Mouse (Mus musculus) layer of hippocampus, adult 11-12 months (tissue): ENCODE measurements around the gene Celsr2.

ENCODE experiments used
- DNase-seq: peaks from one replicate; pipeline ENCODE4 v3.0.0; 2022; ENCODE audit warnings: low spot score

Gene Celsr2

DNA sequence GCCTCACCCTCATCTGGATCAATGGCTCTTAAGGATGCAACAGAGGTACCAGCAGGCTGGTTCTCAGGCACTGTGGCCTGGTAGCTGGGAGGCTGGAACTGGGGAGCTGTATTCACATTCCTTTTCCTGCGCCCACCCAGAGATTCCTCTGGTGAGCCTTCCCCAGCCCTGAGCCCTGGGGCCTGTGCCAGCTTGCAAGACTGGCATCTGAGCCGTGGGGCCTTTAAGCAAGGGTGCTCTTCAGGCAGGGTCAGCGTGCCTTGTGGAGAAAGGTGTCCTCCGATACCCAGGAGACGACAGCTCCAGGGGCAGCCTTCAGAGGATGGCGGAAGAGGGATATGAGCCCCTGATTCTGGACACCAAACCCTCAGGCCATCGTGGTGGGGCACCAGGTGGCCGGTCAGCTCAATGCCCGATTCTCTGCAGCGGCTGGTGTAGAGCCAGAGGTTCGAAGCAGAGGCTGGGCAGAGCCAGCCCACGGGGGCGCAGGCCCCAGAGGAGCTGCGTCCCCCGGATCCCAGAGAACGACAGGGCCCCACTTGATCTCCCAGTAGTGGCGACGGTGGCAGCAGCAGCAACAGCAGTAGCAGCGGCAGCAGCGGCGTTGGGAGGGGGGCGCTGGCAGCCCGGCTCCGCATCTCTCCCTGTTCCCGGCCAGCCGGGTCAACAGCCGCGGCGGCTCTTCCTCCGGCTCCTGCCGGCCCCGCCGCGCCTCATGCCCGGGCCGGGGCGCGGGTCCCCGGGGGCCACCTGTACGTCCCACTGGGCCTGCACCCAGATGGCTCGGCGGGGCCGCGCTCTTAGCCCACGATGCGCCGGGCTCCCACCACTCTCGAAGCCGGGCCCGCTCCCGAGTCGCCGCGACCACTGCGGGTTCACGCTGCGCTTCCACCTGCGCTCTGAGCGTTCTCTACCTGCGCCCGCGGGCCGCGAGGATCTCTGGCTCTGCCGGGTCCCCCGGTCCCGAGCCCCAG, at the start of gene Celsr2:
Gene Celsr2 (minus strand): TSS at position 696 of the 974 bp plus-strand sequence.
- DNase-seq, result no peak

DNA sequence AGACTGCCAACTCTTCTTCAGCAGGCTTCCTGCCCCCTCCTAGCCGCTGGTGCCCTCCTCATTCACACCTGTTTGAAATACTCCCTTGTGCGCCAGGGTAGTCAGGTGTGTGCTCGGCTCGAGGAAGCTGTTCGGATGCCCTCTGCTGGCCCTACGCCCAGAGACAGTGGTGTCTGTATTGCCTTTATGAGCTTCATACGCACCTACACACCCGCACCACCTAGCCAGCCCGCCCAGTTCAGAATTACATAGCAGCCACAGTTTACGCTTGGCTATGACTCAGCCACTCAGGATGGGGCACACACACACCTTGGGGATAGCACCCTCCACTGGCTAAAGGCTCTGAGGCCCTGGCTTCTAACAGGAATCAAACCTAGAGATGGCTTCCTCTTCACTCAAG, 43.5 kb upstream of the Celsr2 start:
- no peak for DNase-seq

DNA sequence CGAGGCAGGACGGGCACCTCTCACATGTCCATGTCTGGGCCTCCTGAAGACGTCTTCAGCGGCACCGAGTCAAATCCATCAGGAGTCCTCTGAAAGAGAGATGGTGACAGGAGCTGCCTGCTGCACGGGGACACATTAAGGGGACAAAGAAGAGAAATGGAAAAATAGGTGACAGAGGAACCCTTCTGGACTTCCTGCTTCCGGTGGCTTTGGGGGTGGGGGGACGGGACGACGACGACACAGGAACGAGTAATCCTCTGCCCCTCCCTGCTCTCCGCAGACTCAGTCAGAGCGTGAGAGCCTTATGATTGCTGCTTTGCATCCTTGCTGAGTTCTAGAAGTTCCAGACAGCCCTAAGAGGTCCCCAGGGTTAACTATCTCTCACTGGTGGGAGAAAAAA, 43.0 kb upstream of the Celsr2 start:
- no peak for DNase-seq

DNA sequence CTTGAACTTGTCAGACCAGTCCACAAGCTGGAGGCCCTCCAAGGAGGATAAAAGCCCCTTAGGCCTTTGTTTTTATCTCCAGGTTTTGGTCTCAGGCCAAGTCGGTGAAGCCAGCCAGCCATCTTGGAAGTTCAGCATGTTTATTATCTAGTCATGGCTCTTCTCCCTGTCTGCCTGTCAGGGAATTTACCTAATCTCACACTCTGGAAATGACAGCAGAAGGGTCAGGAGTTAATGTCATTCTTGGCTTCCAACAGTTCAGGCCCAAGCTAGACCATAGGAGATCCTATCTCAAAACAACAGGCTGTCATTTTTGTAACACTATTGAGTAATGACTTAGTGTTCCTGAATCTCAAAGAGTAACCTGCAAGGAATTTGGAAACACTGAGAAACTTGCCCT, 38.8 kb upstream of the Celsr2 start:
- DNase-seq, result no peak

DNA sequence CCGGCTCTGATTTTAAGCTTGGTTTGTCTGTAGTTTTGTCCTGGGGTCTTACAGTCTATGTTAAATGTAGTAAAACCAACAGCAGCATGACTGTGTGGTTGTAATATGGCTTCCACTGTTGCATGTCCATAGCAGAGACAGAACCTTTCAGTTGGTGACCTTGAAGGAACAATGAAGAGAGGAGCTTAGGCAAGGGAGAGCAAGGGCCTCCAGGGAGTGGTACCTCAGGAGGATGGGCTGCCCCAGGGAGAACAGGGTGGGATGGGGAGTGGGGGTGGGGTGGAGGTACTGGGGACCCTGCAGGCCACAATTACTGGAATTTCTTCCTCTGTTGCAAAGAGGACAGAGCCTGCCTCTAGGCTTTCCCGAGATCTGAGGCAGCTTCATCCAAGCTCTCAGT, 36.6 kb upstream of the Celsr2 start:
- DNase-seq, result no peak

DNA sequence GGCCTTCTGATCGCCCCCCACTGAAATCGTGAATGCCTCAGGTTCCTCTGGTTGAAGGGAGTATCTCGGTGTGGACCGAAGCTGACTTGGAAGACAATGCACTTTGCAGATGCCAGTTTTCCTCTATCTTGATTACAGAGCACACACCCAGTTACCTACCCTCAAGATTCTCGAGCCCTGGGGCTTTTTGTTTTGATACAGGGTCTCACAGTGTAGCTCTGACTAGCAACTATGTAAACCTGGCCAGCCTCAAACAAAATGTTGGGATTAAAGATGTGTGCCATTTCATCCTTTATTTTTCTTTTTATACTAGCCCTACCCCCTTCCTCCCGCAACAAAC, 30.0 kb upstream of the Celsr2 start:
- DNase-seq, result no peak

DNA sequence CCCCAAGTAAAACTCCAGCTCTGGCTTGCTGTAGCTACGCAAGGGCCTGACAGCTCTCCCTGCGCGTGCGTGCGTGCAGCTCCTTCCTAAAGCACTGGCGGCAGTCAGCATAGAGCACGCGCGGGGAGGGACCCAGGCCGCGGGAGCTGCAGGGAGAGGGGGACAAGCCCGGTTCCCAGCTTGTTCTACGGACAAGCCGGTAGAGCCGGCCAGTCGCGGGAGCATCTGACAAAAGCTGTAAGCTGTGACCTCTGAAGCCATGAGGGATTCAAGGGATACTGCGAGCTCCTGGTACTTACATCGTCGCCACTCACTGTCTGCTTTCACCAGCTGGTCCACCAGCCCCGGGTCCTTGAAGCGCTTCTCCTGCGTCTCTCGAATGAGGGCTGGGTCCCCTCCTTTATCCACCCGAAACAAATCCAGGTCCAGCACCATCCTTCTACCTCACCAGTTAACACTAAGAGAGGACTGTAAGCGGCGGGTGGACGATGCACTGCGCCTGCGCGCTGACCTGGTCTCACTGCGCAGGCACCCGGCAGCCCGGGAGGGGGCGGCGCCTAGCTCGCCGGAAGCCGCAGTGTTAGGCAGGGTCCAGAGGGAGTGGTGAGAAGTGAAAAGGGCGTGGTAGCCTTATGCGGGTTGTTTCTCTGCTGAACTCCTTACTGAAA, 29.5 kb upstream of the Celsr2 start, which contains the start of gene Sars:
Gene Sars (minus strand): TSS at position 512 of the 668 bp plus-strand sequence.
- peak; percentile 92 for DNase-seq

DNA sequence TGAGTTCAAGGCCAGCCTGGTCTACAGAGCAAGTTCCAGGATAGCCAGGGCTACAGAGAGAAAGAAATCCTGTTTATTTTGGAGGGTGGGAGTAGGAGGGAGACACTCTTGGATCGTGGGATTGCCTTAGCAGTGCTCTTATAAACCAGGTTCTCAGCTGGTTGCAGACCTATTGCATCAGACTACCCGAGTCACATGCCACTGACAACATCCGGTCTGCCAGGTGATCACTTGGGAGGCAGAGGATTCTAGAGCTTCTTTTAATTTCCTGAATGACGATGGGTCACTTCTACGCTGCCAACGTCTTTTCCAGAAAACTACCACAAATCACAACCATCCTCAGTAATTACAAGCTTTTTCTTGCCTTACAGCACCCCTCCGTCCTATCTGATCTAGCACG, 28.7 kb upstream of the Celsr2 start:
- DNase-seq, result no peak

DNA sequence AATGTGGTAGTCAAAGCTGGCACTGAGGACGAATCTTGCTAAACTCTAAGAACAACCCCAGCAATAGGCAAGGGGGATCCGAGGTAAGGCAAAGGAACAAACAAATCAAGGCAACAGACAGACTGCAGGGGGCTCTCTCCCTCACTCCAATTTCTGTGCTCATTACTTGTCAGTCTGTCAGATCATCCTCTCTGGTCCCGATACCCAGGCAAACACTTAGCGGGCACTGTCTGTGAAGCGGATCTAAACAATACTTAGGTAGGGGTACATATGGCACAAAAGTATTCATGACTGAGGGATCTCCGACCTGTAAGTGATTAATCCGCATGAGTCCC, 21.0 kb upstream of the Celsr2 start:
- DNase-seq, result no peak

DNA sequence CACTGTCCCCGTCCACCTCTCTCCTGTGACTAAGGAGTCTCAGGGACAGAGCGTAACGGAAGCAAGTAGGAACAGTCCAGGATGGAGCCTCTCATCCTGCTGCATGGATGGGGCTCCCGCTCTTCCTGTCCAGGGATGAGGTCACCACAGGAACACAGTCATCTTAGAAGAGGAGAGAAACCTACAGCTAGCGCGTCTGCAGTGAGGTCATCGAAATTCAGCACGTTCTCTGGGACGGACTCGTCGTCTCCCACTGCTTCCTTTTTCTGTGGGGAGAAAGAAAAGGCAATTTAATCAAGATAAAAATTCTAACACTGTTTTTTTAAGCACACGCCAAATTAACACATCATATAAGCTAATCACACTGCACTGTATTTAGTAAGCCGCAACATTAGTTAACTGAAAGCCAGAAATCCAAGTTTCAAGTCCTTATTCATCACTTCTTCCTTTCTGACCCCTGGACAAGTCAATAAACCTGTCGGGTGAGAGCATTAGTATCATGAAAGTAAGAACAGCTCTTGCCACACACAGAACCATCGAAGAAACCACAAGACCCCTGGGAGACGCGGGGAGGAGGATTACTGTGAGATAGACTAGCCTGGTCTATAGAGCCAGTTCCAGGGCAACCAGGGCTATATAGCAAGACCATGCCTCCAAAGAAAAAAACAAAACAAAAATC, 20.5 kb upstream of the Celsr2 start:
- no peak for DNase-seq

DNA sequence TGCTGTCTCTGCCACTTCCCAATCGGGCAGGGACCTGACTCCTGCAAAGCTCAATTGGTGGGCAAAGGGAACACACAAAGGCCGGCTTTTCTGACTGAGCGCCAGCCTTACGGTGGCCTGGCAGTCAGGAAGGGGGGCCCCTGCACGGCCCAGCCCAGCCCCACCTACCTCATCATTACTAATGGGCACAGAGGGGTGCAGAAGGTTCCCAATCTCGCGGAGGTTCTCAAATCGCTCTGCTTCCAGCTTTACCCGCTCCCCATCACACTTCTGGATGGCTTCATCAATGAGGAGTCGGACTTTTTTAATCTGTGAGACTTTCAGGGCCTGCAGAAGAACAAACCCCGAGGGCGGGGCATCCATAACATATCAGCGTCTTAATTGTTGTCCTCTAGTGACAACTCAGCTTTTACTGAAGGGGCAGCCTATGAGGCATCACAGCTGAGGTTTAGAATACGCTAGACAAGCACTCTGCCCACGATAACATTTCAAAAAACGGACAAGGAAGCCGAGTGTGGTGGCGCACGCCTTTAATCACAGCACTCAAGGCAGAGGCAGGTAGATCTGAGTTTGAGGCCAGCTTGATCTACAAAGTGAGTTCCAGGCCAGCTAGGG, 18.6 kb upstream of the Celsr2 start:
- no peak for DNase-seq

DNA sequence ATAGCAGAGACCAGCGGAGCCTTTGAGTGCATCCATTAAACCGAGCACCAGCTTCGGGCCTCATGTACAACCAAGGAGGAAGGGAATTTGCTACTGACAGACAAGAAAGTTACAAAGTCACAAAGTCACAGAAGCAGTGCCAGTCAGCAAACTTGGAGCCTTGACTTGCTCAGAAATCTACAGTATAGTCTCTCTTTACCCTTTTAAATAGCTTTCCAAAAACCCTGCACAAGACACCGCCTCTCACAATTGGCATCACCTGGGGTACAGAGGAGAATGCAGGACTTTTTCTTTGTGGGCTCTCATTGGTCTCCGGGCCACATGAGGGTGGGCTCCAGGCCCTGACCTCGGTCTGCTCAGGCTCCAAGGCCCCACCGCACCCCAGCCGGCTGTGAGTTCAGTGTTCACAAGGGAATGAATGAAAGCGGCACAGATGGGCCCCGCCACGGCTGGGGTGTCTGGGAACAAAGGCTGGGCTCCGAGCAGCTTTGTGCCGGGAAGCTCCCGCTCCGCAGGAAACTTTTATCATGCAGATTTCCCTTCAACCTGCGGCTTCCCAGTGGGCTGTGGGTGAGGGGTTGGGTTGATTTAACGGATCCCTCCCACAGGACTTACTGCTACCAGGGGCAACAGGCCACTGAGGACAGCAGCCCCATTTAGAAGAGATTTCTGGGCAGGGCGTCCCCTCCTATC, 18.0 kb upstream of the Celsr2 start:
- no peak for DNase-seq

DNA sequence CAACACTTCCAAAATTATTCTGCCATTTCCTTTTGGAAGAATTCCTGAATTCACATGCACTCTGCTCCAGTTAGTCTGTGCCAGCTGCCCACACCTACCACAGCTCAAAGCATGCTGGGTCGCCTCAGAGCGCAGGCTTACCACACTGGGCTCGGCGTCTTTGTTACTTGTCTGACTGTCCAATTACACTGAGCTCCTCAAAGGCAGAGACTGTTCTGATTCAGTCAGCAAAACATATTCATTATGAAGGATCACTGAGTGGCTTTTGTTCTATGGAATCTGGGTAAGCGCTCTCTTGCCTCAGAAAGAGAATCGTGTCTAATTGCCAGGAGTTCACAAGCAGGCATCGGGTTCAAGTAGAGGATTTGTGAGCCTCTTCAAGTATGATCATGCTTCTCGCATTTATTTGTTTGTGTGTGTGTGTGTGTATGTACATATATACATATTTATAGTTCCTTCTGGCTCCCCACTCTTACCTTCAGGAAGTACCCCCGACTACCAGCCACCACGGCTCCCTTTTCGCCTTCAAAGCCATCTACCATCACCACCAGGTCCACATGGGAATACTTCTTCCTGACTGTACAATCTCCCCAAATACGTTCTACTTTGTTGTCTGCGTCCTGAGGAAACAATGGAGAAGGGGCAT, 17.3 kb upstream of the Celsr2 start:
- no peak for DNase-seq

DNA sequence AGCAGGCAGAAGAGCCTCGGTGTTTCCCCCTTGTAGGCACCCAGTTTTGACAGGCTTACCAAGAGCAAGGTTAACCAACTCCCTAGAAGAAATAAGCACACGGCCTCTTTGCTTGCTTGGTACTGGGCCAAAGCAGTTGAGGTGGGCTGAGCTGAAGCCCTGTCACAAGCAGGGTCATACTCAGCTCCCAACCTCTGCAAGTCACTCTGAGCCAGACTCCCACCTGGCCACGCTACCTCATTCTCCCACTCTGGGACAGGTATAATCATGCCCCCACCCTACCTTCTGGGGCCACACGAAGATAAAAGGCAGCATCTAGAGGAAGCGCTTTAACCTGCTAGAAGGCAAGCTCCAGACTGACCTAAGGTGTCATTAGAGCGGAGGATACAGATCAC, 10.3 kb upstream of the Celsr2 start:
- no peak for DNase-seq

DNA sequence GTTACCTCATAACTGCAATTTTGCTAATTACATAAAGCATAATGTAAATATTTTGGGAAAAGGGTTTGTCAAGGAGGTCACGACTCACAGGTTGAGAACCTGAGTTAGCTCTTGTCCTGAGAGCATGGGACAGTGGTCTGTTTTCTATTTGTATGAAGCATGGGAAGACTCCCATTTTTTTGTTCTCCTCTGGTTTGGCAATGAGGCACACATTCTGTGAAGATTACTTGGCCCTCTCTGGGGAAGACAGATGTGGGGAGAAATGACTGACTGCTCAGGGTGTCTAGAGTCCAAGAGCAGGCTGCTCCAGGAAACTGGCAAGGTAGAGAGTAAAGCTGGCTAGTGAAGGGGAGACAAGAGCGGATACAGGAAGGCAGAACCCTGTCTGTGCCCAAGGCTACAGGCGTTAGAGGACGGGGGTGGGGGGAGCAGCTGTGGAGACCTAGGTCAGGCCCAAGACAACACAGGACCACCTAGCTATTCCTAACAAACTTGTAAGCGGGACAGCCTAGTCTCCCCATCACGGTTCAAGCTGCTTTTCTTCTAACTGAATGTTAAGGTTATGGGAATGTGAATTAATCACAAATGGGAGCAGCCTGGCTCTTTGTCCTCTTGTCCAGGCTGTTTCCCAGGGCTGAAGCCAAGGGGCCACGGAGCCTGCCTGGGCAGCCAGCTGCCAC, 9.7 kb upstream of the Celsr2 start:
- DNase-seq, result no peak

DNA sequence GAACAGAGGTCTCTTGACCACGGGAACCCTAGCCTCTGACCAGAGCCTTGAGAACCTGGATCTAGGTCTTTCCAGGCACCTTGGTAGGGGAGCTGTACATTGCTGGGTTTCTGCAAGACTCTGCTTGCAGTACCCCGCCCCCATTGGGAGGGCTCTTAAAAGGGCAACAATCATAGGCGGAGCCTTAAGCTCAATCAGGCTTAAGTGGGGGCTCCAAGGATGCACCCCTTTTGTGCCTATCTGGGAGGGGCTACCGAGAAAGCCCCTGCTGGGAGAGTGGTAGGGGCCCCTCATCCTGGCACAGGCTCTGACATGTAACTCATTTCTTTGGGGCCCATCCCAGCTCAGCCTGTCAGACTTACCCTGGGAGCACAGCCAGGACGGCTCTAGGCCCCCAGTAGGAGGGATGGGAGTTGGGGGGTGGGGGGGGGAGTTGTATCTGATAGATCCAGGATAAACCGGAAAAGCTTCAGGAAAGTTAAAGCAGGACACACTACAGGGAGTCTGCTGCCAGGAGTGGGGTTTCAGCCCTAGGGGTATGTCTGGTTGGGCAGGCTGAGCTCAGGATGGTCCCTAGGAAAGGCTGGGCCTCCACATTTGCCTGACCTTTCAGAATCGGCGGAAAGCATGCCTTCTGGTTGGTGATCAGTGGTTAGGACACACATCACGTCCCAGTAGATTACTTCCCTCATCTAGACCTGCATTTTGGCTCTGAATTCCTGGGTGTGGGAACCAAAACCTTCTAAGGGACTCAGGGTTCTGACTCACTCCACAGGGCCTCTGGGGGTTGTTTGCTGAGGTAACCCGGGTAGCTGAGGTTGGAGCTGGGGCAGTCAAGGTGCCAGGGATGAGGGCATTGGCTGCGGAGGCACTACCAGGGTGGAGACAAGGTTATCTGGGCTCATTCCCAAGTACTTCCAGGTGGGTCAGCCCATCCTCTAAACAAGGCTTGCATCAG, 8.8 kb upstream of the Celsr2 start:
- DNase-seq, result no peak

DNA sequence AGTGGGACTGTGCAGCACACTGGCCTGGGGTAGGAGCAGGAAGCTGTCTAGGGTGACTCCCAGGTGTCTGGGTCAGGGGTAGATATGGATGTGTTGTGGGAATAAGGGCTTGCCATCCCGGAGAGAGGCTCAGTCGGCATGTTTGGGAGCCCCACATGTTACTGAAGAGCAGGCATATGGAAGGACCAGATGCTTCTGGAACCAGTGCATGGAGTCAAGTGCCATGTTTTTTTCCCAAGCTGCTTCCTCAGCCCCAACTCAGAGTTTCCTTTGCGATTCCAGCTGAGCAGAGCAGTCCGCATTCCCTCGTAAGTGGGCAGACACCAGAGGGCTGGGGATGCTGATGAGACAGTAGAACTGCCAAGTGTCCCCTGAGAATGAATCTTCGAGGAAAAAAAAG, 7.7 kb upstream of the Celsr2 start:
- DNase-seq, result no peak

DNA sequence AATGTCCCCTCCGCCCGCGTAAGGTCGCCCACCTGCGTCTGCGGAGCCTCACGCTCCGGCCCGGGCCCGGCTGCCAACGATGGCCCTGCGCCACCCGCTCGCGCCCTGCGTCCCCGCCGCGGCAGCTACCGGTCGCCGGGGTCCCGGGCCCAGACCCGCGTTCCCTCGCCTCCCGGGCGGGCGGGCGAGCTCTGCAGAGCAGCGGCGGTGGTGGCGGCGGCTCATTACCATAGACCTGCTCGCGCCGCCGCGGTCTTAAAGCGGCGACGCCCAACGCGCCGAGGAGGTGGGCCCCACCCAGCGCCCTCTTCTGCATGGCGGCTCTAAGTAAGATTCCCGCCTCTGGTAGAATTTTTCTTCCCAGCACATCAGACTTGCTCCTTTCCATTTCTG, 475 bp upstream of the Celsr2 start:
- peak; percentile 84 for DNase-seq

DNA sequence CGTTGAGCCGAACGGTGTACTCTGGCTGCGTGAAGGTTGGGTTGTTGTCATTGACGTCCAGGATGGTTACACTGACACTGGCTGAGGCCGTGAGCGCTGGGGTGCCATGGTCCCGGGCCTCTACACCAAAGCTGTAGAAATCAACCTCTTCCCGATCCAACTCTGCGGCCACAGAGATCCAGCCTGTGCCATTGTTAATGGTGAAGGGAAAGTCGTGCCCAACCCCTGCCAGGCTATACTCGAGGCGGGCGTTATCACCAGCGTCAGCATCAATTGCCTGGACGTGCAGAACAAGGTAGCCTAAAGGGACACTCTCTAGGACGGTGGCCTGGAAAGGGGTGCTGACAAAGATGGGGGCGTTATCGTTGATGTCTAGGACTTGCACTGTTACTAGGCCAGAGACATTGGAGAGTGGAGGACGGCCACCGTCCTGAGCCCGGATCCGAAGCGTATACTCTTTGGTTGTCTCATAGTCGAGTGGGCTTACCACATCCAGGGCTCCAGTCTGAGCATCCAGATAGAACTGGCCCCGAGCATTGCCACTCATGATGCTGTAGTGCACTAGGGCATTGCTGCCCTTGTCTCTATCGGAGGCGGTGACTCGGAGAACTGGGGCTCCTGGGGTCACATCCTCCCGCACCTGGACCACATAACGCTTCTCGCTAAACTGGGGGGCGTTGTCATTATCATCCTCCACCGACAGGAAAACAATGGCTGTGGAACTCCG, 1.6 kb downstream of the Celsr2 start:
- no peak for DNase-seq
